Mouse (Mus musculus) neutrophil, adult 5-6 weeks (primary cell): Measurements from ENCODE around the gene Noct. TPM values are rescaled to one million over a fixed set of nuclear protein-coding genes. Genes with fewer than 3 reads are reported as not detected.

Source experiments
- total RNA-seq: library from RNA; stranded (forward); fragments of 200-1000 nt; gene quantifications from 2 replicates; pipeline ENCODE4 v1.2.3, GENCODE M21; 2017

The Noct gene
- total RNA-seq, 1 experiment from 2014 or later = 4.0 TPM

Other genes starting within 250 kb of the Noct start
- gene Elf2, start 116.2 kb downstream of the Noct start, total RNA-seq = 173 and 175 TPM in 2 replicates
- gene Mgarp, start 172.3 kb downstream of the Noct start, total RNA-seq = not detected in 2 replicates
- 9.1 and 17.5 TPM in 2 replicates for gene Ndufc1, start 184.5 kb downstream of the Noct start, total RNA-seq
- 78.2 and 80.2 TPM in 2 replicates for gene Naa15, start 190.7 kb downstream of the Noct start, total RNA-seq